Mouse (Mus musculus) lung, postnatal 0 days (tissue): ENCODE measurements around the gene Thrb.

Experiments used
- CTCF ChIP-seq: IDR thresholded peaks from 2 replicates; pipeline ENCODE4 v1.5.1; 2016; ENCODE audit warnings: antibody characterized with exemption, mild to moderate bottlenecking
- EP300 ChIP-seq: IDR thresholded peaks from 2 replicates; pipeline ENCODE4 v1.6.1; 2016; ENCODE audit warnings: antibody characterized with exemption, mild to moderate bottlenecking, control low read depth

GRCm38 (mm10) chr14:17916651-17917050, 256.6 kb downstream of the Thrb start:
- no peak for TF ChIP-seq CTCF
- TF ChIP-seq EP300 = no peak
